Mouse (Mus musculus) kidney, postnatal 36 days (tissue): ENCODE data around the gene Cracr2b.

Experiments
- DNase-seq, 2 experiments: peaks; one replicate each; pipeline ENCODE4 v3.0.0; 2021 to 2022; ENCODE audit warnings: mixed read lengths in 2 of 2

Cracr2b gene

GRCm38 (mm10) chr7:141491151-141491550 is 30.3 kb downstream of the Cracr2b start:
- DNase-seq, result peak in 1 of 2 experiments; percentile 49

- no peak for DNase-seq
These were observed 31.8 kb downstream of the Cracr2b start for GRCm38 (mm10) chr7:141492738-141493137.

- no peak for DNase-seq
These were observed 32.8 kb downstream of the Cracr2b start for GRCm38 (mm10) chr7:141493729-141494128.

GRCm38 (mm10) chr7:141495379-141495778 is 34.5 kb downstream of the Cracr2b start:
- DNase-seq, result no peak

GRCm38 (mm10) chr7:141495940-141496339 is 35.0 kb downstream of the Cracr2b start:
- no peak for DNase-seq

- no peak for DNase-seq
These were observed 36.7 kb downstream of the Cracr2b start for GRCm38 (mm10) chr7:141497600-141497999.

GRCm38 (mm10) chr7:141501820-141502555 is 41.1 kb downstream of the Cracr2b start:
- DNase-seq, result no peak

- DNase-seq, result no peak
These were observed 41.6 kb downstream of the Cracr2b start for GRCm38 (mm10) chr7:141502556-141502905.

- DNase-seq, result no peak
These were observed 45.4 kb downstream of the Cracr2b start for GRCm38 (mm10) chr7:141506278-141506677.

GRCm38 (mm10) chr7:141508160-141508559 is 47.3 kb downstream of the Cracr2b start:
- no peak for DNase-seq

- no peak for DNase-seq
These were observed 49.3 kb downstream of the Cracr2b start for GRCm38 (mm10) chr7:141510196-141510595.

GRCm38 (mm10) chr7:141510681-141511191 is 49.8 kb downstream of the Cracr2b start:
- DNase-seq, result no peak
